Mouse (Mus musculus) G1E-ER4 (cell line): ENCODE data around the gene Art5. TPM values are rescaled to one million over a fixed set of nuclear protein-coding genes. Genes with fewer than 3 reads are reported as not detected.

ENCODE experiments used
- GATA1 ChIP-seq: IDR thresholded peaks from one replicate; pipeline ENCODE4 v1.8.0; 2012; ENCODE audit warnings: low read length, inconsistent platforms
- polyA plus RNA-seq: library from polyadenylated mRNA; stranded (reverse); fragments of >175 nt; gene quantifications from 2 replicates; pipeline ENCODE4 v1.2.3, GENCODE M21; 2012

The Art5 gene
- polyA plus RNA-seq, 1 experiment = 0.14 TPM

GRCm38 (mm10) chr7:102100868-102101267 is 8.4 kb downstream of the Art5 start:
- TF ChIP-seq GATA1 = no peak

GRCm38 (mm10) chr7:102099760-102100661 is 9.3 kb downstream of the Art5 start:
- TF ChIP-seq GATA1 = no peak

GRCm38 (mm10) chr7:102087336-102087735 is 22.0 kb downstream of the Art5 start:
- no peak for TF ChIP-seq GATA1

GRCm38 (mm10) chr7:102084041-102084696 is 25.1 kb downstream of the Art5 start:
- TF ChIP-seq GATA1 = no peak

- no peak for TF ChIP-seq GATA1
These were observed 26.5 kb downstream of the Art5 start, which contains the start of gene Trpc2 for GRCm38 (mm10) chr7:102082816-102083215. Gene Trpc2 (plus strand): TSS chr7:102083116.

GRCm38 (mm10) chr7:102081784-102082183 is 27.5 kb downstream of the Art5 start:
- TF ChIP-seq GATA1 = no peak

- TF ChIP-seq GATA1 = no peak
These were observed 29.0 kb downstream of the Art5 start for GRCm38 (mm10) chr7:102080311-102080710.

- TF ChIP-seq GATA1 = no peak
These were observed 30.8 kb downstream of the Art5 start for GRCm38 (mm10) chr7:102078517-102078916.

GRCm38 (mm10) chr7:102076714-102077296 is 32.5 kb downstream of the Art5 start:
- TF ChIP-seq GATA1 = no peak

- TF ChIP-seq GATA1 = no peak
These were observed 42.9 kb downstream of the Art5 start for GRCm38 (mm10) chr7:102066363-102066762.

GRCm38 (mm10) chr7:102065046-102065891 is 44.0 kb downstream of the Art5 start, which contains the start of the genes Rnf121, Xndc1 and Xntrpc:
Gene Rnf121 (minus strand): TSS chr7:102065469.
Gene Xndc1 (plus strand): TSS chr7:102065511.
Gene Xntrpc (plus strand): TSS chr7:102065713.
- TF ChIP-seq GATA1 = no peak

GRCm38 (mm10) chr7:102064655-102065045 is 44.6 kb downstream of the Art5 start:
- TF ChIP-seq GATA1 = no peak

- TF ChIP-seq GATA1 = peak; percentile 72
These were observed 45.4 kb downstream of the Art5 start for GRCm38 (mm10) chr7:102063891-102064290.

GRCm38 (mm10) chr7:102062203-102062602 is 47.1 kb downstream of the Art5 start:
- TF ChIP-seq GATA1 = no peak

- TF ChIP-seq GATA1 = no peak
These were observed 47.9 kb downstream of the Art5 start for GRCm38 (mm10) chr7:102061353-102061752.

Other genes with a start within 250 kb of the Art5 start
- 24.0 and 25.7 TPM in 2 replicates for gene Anapc15, start 245.8 kb downstream of the Art5 start, polyA plus RNA-seq
- gene Folr1, start 238.7 kb downstream of the Art5 start, polyA plus RNA-seq = not detected in 2 replicates
- 141 and 146 TPM in 2 replicates for gene Lamtor1, start 203.6 kb downstream of the Art5 start, polyA plus RNA-seq
- not detected in 2 replicates for gene Tomt, start 203.1 kb downstream of the Art5 start, polyA plus RNA-seq
- gene Lrrc51, start 175.6 kb downstream of the Art5 start, polyA plus RNA-seq = 0.21 and 0.38 TPM in 2 replicates
- gene Numa1, start 175.4 kb downstream of the Art5 start, polyA plus RNA-seq = 110 and 127 TPM in 2 replicates
- gene Il18bp, start 90.8 kb downstream of the Art5 start, polyA plus RNA-seq = 0.93 and 1.7 TPM in 2 replicates
- gene Rnf121, start 44.0 kb downstream of the Art5 start, polyA plus RNA-seq = 2.2 and 3.5 TPM in 2 replicates
- gene Xndc1, start 44.0 kb downstream of the Art5 start, polyA plus RNA-seq = 26.7 and 29.3 TPM in 2 replicates
- gene Xntrpc, start 43.8 kb downstream of the Art5 start, polyA plus RNA-seq = 0.16 and 0.18 TPM in 2 replicates
- not detected in 2 replicates for gene Trpc2, start 26.4 kb downstream of the Art5 start, polyA plus RNA-seq
- not detected in 2 replicates for gene Art1, start 7.7 kb downstream of the Art5 start, polyA plus RNA-seq
- gene Chrna10, start 7.3 kb upstream of the Art5 start, polyA plus RNA-seq = not detected in 2 replicates
- gene Nup98, start 100.7 kb upstream of the Art5 start, polyA plus RNA-seq = 8.8 and 11.1 TPM in 2 replicates
- gene Pgap2, start 100.7 kb upstream of the Art5 start, polyA plus RNA-seq = 15.1 and 18.9 TPM in 2 replicates
- gene Rhog, start 146.6 kb upstream of the Art5 start, polyA plus RNA-seq = 178 and 323 TPM in 2 replicates
- 16.1 and 42.3 TPM in 2 replicates for gene Stim1, start 158.3 kb upstream of the Art5 start, polyA plus RNA-seq